Mouse (Mus musculus) hindbrain, embryonic 16.5 days (tissue): ENCODE measurements around the gene Ces1e. TPM values are rescaled to one million over a fixed set of nuclear protein-coding genes. Genes with fewer than 3 reads are reported as not detected.

Experiments used
- polyA plus RNA-seq: library from polyadenylated mRNA; unstranded; fragments of >200 nt; fragmentation: Nextera tagmentation; extraction: Ambion mirVana; gene quantifications from 2 replicates; pipeline ENCODE4 v1.2.1, GENCODE M21; 2015

Gene Ces1e
- polyA plus RNA-seq, 1 experiment from 2014 or later, result not detected

Other genes starting within 250 kb of the Ces1e start
- not detected in 2 replicates for gene Ces1a, start 181.4 kb downstream of the Ces1e start, polyA plus RNA-seq
- gene Ces1b, start 149.6 kb downstream of the Ces1e start, polyA plus RNA-seq, result not detected in 2 replicates
- not detected in 2 replicates for gene Ces1c, start 98.3 kb downstream of the Ces1e start, polyA plus RNA-seq
- 0.10 and 0.20 TPM in 2 replicates for gene Ces1d, start 31.8 kb downstream of the Ces1e start, polyA plus RNA-seq
- gene Ces1f, start 50.1 kb upstream of the Ces1e start, polyA plus RNA-seq, result not detected in 2 replicates
- not detected in 2 replicates for gene Ces1g, start 107.7 kb upstream of the Ces1e start, polyA plus RNA-seq
- gene Ces1h, start 150.1 kb upstream of the Ces1e start, polyA plus RNA-seq, result not detected in 2 replicates